Mouse (Mus musculus): ENCODE data around the gene Fzd4.

DNA sequence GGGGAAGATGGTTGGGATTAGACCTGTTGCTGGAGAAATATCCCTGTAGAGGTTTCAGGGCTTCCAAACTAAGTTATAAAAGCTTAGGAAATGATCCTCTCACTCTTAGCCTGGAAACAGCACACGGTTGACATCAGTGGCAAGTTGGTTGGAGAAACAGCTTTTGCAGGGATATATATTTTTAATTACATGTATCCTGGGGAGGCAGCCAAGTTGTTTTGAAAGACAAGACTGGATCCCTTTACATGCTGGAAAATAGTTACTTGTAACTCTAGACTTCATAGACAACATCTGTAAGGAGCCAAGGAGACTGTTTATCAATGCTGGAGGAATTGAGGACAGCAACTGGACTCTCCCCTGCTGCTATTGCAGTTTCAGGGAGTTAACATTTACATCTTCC is 1.9 kb downstream of the Fzd4 start:
- TF ChIP-seq CTCF (IDR thresholded peaks at IDR 0.05; ENCODE audit: insufficient read depth, low read depth, low read length): no peak
- no peak for TF ChIP-seq POLR2A (IDR thresholded peaks at IDR 0.05; ENCODE audit: insufficient read depth, low read depth, low read length)
